Mouse (Mus musculus) stomach, postnatal 0 days (tissue): ENCODE results near the gene Nudt14.

Experiments used
- CTCF ChIP-seq: IDR thresholded peaks from 2 replicates; pipeline ENCODE4 v1.5.1; 2016; ENCODE audit warnings: antibody characterized with exemption, low read depth, mild to moderate bottlenecking, moderate library complexity
- EP300 ChIP-seq: optimal IDR thresholded peaks from 2 replicates; pipeline ENCODE3; 2016; ENCODE audit warnings: antibody characterized with exemption

- no peak for TF ChIP-seq CTCF
- no peak for TF ChIP-seq EP300
Observed at GRCm38 (mm10) chr12:112898960-112899359, 43.0 kb downstream of the Nudt14 start.
